In the genomic region with DNA sequence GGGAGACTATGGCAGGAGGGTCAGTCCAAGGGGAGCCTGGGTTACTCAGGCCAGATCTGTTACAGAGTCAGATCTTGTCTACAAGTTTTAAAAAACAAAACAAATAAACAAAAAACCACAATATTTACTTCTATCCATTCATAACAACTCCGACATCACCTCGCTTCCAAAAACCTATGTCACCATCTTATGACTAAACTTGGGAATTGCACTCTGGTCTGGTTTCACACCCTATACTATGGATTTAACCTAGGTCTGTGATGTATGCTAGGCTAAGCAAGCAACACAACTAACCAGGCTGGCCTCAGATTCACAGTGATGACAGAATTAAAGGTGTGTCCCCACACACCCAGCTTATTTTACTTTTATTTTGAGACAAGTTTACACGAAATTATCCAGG, we compare ENCODE assay signal across 12 mouse cellular contexts. TPM values are rescaled to one million over a fixed set of nuclear protein-coding genes. Genes with fewer than 3 reads are reported as not detected.
DNase-seq lines count a peak whose midpoint lies in the region; ATAC-seq and TF ChIP-seq lines count a peak whose summit lies in the region.
"Had no signal": no experiment of that assay in that cellular context is flagged by ENCODE, and none has a peak within 500 bp of the region (broad histone marks: within the 10 kb centered on the region; RNA-seq: fewer than 3 reads in every experiment).

No protein-coding gene starts in this region.

- H3K4me3 ChIP-seq in left cerebral cortex, adult 2 months, result no peak overlapping the region
- H3K4me3 ChIP-seq in embryonic facial prominence, embryonic 14.5 days (ENCODE audit: low read depth, low read length), result 0 out of 2 replicates have a peak overlapping the region, but pooled peaks have one; percentile 1
- no peak overlapping the region for H3K4me3 ChIP-seq in hindbrain, postnatal 0 days (ENCODE audit: low read length)

- 57% methylated on average over 3 of the region's 3 CpGs for WGBS in embryonic facial prominence, embryonic 14.5 days
- 62% methylated on average over 3 of the region's 3 CpGs for WGBS in hindbrain, postnatal 0 days

- peaks cover 29% of the 10 kb centered on the region for H3K36me3 ChIP-seq in embryonic facial prominence, embryonic 14.5 days (ENCODE audit: control insufficient read depth, insufficient read depth, low read length)
- H3K36me3 ChIP-seq in hindbrain, postnatal 0 days (ENCODE audit: insufficient read depth, low read length), result peaks cover 26% of the 10 kb centered on the region

- H3K9me3 ChIP-seq in embryonic facial prominence, embryonic 14.5 days (ENCODE audit: control insufficient read depth, low read length), result no peaks in the 10 kb centered on the region
- no peaks in the 10 kb centered on the region for H3K9me3 ChIP-seq in hindbrain, postnatal 0 days (ENCODE audit: low read length)

- no peak overlapping the region for H3K9ac ChIP-seq in embryonic facial prominence, embryonic 14.5 days (ENCODE audit: low read depth, low read length)
- no peak overlapping the region for H3K9ac ChIP-seq in hindbrain, postnatal 0 days (replicated peaks; ENCODE audit: low read length)

- H3K27ac ChIP-seq in left cerebral cortex, adult 2 months, result no peak overlapping the region
- no peak overlapping the region for H3K27ac ChIP-seq in embryonic facial prominence, embryonic 14.5 days (replicated peaks; ENCODE audit: low read depth, low read length)
- H3K27ac ChIP-seq in hindbrain, postnatal 0 days, result no peak overlapping the region; the same call in 1 of the 2 replicates

- TF ChIP-seq CTCF in left cerebral cortex, adult 2 months (IDR thresholded peaks at IDR 0.05), result peak; percentile 25
- peak; percentile 51 for TF ChIP-seq CTCF in hindbrain, postnatal 0 days (IDR thresholded peaks at IDR 0.05; ENCODE audit: low read depth)

- H3K27me3 ChIP-seq in embryonic facial prominence, embryonic 14.5 days (replicated peaks; ENCODE audit: control insufficient read depth, insufficient read depth, low read length), result no peaks in the 10 kb centered on the region
- H3K27me3 ChIP-seq in hindbrain, postnatal 0 days (ENCODE audit: insufficient read depth, low read length), result no peaks in the 10 kb centered on the region

- 0 out of 2 replicates have a peak overlapping the region, but pooled peaks have one; percentile 27 for H3K4me2 ChIP-seq in embryonic facial prominence, embryonic 14.5 days (ENCODE audit: low read depth, low read length)
- H3K4me2 ChIP-seq in hindbrain, postnatal 0 days (ENCODE audit: low read depth, low read length), result 0 out of 2 replicates have a peak overlapping the region, but pooled peaks have one; percentile 40

- ATAC-seq in embryonic facial prominence, embryonic 14.5 days (ENCODE audit: low read depth), result no peak
- no peak for ATAC-seq in hindbrain, postnatal 0 days
- ATAC-seq: activated CD4-positive, CD25-positive, alpha-beta regulatory T cell, adult 4 months had no signal

- no peak for DNase-seq in left cerebral cortex, adult 2 months (ENCODE audit: extremely low spot score in 1 of 2, low spot score in 2 of 2)
- DNase-seq in left cerebral cortex, adult 11 months (ENCODE audit: low spot score), result no peak
- peak; percentile 60 for DNase-seq in NIH3T3 (ENCODE audit: low read depth)
- no peak for DNase-seq in embryonic facial prominence, embryonic 14.5 days (ENCODE audit: low spot score)
- DNase-seq in hindbrain, postnatal 0 days (ENCODE audit: low spot score), result peak; percentile 27
- no peak for DNase-seq in adrenal gland, adult 18-20 months (ENCODE audit: low spot score in 2 of 2)
- no peak for DNase-seq in right cerebral cortex, postnatal 25 days

- intact Hi-C loops in left cerebral cortex, adult 2 months (cut with DNase I), result loop anchor here (1.0 kb wide), 1 partner anchor 85 kb away; no protein-coding TSS in a partner anchor

- no peaks in the 10 kb centered on the region for H3K4me1 ChIP-seq in embryonic facial prominence, embryonic 14.5 days (ENCODE audit: control insufficient read depth, insufficient read depth, low read length)
- H3K4me1 ChIP-seq in hindbrain, postnatal 0 days (ENCODE audit: insufficient read depth, low read length), result no peaks in the 10 kb centered on the region

RNA-seq across cellular contexts. Expression of a gene that starts 1.6 kb away (rescaled TPM):
- total RNA-seq in left cerebral cortex, adult 2 months (2021), result not detected
- not detected in 2 replicates for polyA plus RNA-seq in embryonic facial prominence, embryonic 14.5 days (2014; fragmentation: Nextera tagmentation; extraction: Ambion mirVana)
- total RNA-seq in hindbrain, postnatal 0 days (2014; rRNA removed), result not detected in 2 replicates
- polyA plus RNA-seq in hindbrain, postnatal 0 days (2015; fragmentation: Nextera tagmentation; extraction: Ambion mirVana), result not detected in 2 replicates
- not detected for total RNA-seq in adrenal gland, adult 18-20 months (2021)
- total RNA-seq: gastrocnemius, postnatal 4 days; hematopoietic stem cell, adult 5-6 weeks; left cerebral cortex, postnatal 25 days had no signal
- polyA plus RNA-seq: activated CD4-positive, CD25-positive, alpha-beta regulatory T cell, adult 4 months; lung, embryonic 16.5 days had no signal

RNA-seq across cellular contexts. Expression of a gene that starts 8.7 kb away (rescaled TPM):
- total RNA-seq in left cerebral cortex, adult 2 months (2021), result under 1 TPM; 0.79 TPM
- 0.41 and 0.70 TPM in 2 replicates for polyA plus RNA-seq in embryonic facial prominence, embryonic 14.5 days (2014; fragmentation: Nextera tagmentation; extraction: Ambion mirVana)
- total RNA-seq in hindbrain, postnatal 0 days (2014; rRNA removed), result 1.7 and 2.0 TPM in 2 replicates
- polyA plus RNA-seq in hindbrain, postnatal 0 days (2015; fragmentation: Nextera tagmentation; extraction: Ambion mirVana), result 0.76 and 1.2 TPM in 2 replicates
- total RNA-seq in adrenal gland, adult 18-20 months (2021), result under 1 TPM; 0.33 to 0.67 TPM
- total RNA-seq: hematopoietic stem cell, adult 5-6 weeks had no signal

RNA-seq across cellular contexts. Expression of a gene that starts 14.7 kb away (rescaled TPM):
- total RNA-seq in left cerebral cortex, adult 2 months (2021), result 10 to 100 TPM; 14.8 to 15.0 TPM
- 13.0 and 13.4 TPM in 2 replicates for polyA plus RNA-seq in embryonic facial prominence, embryonic 14.5 days (2014; fragmentation: Nextera tagmentation; extraction: Ambion mirVana)
- total RNA-seq in hindbrain, postnatal 0 days (2014; rRNA removed), result 13.1 and 14.1 TPM in 2 replicates
- 18.1 and 19.1 TPM in 2 replicates for polyA plus RNA-seq in hindbrain, postnatal 0 days (2015; fragmentation: Nextera tagmentation; extraction: Ambion mirVana)
- 10 to 100 TPM; 14.8 to 16.2 TPM for total RNA-seq in adrenal gland, adult 18-20 months (2021)

RNA-seq across cellular contexts. Expression of a gene that starts 15.3 kb away (rescaled TPM):
- 100 to 1,000 TPM; 177 to 187 TPM for total RNA-seq in left cerebral cortex, adult 2 months (2021)
- 277 and 279 TPM in 2 replicates for polyA plus RNA-seq in embryonic facial prominence, embryonic 14.5 days (2014; fragmentation: Nextera tagmentation; extraction: Ambion mirVana)
- 257 and 289 TPM in 2 replicates for total RNA-seq in hindbrain, postnatal 0 days (2014; rRNA removed)
- 332 and 350 TPM in 2 replicates for polyA plus RNA-seq in hindbrain, postnatal 0 days (2015; fragmentation: Nextera tagmentation; extraction: Ambion mirVana)
- 100 to 1,000 TPM; 192 to 217 TPM for total RNA-seq in adrenal gland, adult 18-20 months (2021)

RNA-seq across cellular contexts. Expression of a gene that starts 17.5 kb away (rescaled TPM):
- total RNA-seq in left cerebral cortex, adult 2 months (2021), result 100 to 1,000 TPM; 109 to 117 TPM
- 77.2 and 92.3 TPM in 2 replicates for polyA plus RNA-seq in embryonic facial prominence, embryonic 14.5 days (2014; fragmentation: Nextera tagmentation; extraction: Ambion mirVana)
- total RNA-seq in hindbrain, postnatal 0 days (2014; rRNA removed), result 129 and 158 TPM in 2 replicates
- 121 TPM in 2 replicates for polyA plus RNA-seq in hindbrain, postnatal 0 days (2015; fragmentation: Nextera tagmentation; extraction: Ambion mirVana)
- 10 to 100 TPM; 75.0 to 88.2 TPM for total RNA-seq in adrenal gland, adult 18-20 months (2021)

Comparison
In these comparisons a context has a peak if more than half of its experiments do, and no peak if none do; other contexts are left out.
1. DNase-seq: peak in NIH3T3 (single experiment) and hindbrain, postnatal 0 days (single experiment); none in left cerebral cortex, adult 2 months (0 of 2), left cerebral cortex, adult 11 months (single experiment), embryonic facial prominence, embryonic 14.5 days (single experiment), adrenal gland, adult 18-20 months (0 of 2) and right cerebral cortex, postnatal 25 days (single experiment).